Mouse (Mus musculus): ENCODE measurements around the gene Sbk1. TPM values are rescaled to one million over a fixed set of nuclear protein-coding genes. Genes with fewer than 3 reads are reported as not detected.

The Sbk1 gene
- polyA plus RNA-seq, 2 experiments, result 47.9 to 50.9 TPM

- H3K27ac ChIP-seq (replicated peaks; ENCODE audit: low read depth, low read length), result no peak overlapping the region
- no peak for ATAC-seq (ENCODE audit: low FRiP score, low read depth)
- no peak overlapping the region for H3K9ac ChIP-seq (ENCODE audit: low read depth, low read length, severe bottlenecking)
- H3K4me3 ChIP-seq (replicated peaks; ENCODE audit: low read length), result no peak overlapping the region
- no peaks in the 10 kb centered on the region for H3K9me3 ChIP-seq (ENCODE audit: control insufficient read depth, low read length)
- no peaks in the 10 kb centered on the region for H3K4me1 ChIP-seq (ENCODE audit: control insufficient read depth, insufficient read depth, low read length)
- H3K36me3 ChIP-seq (ENCODE audit: control insufficient read depth, insufficient read depth, low read length), result no peaks in the 10 kb centered on the region
- no peak for DNase-seq (ENCODE audit: low spot score)
- no peak overlapping the region for H3K4me2 ChIP-seq (replicated peaks; ENCODE audit: low read depth, low read length, severe bottlenecking)
- WGBS, result 85% methylated on average over 9 of the region's 9 CpGs
- TF ChIP-seq POLR2A (IDR thresholded peaks at IDR 0.05; ENCODE audit: borderline replicate concordance, extremely low read depth, insufficient read depth, insufficient read length), result no peak
- H3K27me3 ChIP-seq (ENCODE audit: control insufficient read depth, insufficient read depth, low read length), result no peaks in the 10 kb centered on the region
These were observed 57.7 kb downstream of the Sbk1 start for GRCm38 (mm10) chr7:126329907-126330645.

GRCm38 (mm10) chr7:126330693-126331092 lies 58.3 kb downstream of the Sbk1 start:
- H3K9me3 ChIP-seq (ENCODE audit: control insufficient read depth, low read length), result no peaks in the 10 kb centered on the region
- no peak overlapping the region for H3K9ac ChIP-seq (ENCODE audit: low read depth, low read length, severe bottlenecking)
- H3K4me3 ChIP-seq (replicated peaks; ENCODE audit: low read length), result no peak overlapping the region
- H3K4me1 ChIP-seq (ENCODE audit: control insufficient read depth, insufficient read depth, low read length), result no peaks in the 10 kb centered on the region
- H3K27me3 ChIP-seq (ENCODE audit: control insufficient read depth, insufficient read depth, low read length), result no peaks in the 10 kb centered on the region
- H3K36me3 ChIP-seq (ENCODE audit: control insufficient read depth, insufficient read depth, low read length), result no peaks in the 10 kb centered on the region
- ATAC-seq (ENCODE audit: low FRiP score, low read depth) (no peak), DNase-seq (ENCODE audit: low spot score) (no peak)
- no peak overlapping the region for H3K4me2 ChIP-seq (replicated peaks; ENCODE audit: low read depth, low read length, severe bottlenecking)
- no peak overlapping the region for H3K27ac ChIP-seq (replicated peaks; ENCODE audit: low read depth, low read length)
- 46% methylated on average over 2 of the region's 2 CpGs for WGBS
- TF ChIP-seq POLR2A (IDR thresholded peaks at IDR 0.05; ENCODE audit: borderline replicate concordance, extremely low read depth, insufficient read depth, insufficient read length), result no peak

GRCm38 (mm10) chr7:126332691-126333090 lies 60.3 kb downstream of the Sbk1 start:
- H3K36me3 ChIP-seq (ENCODE audit: control insufficient read depth, insufficient read depth, low read length), result no peaks in the 10 kb centered on the region
- ATAC-seq (ENCODE audit: low FRiP score, low read depth), result no peak

GRCm38 (mm10) chr7:126335556-126335955 lies 63.1 kb downstream of the Sbk1 start:
- H3K4me3 ChIP-seq (replicated peaks; ENCODE audit: low read length), result no peak overlapping the region
- H3K27me3 ChIP-seq (ENCODE audit: control insufficient read depth, insufficient read depth, low read length), result no peaks in the 10 kb centered on the region
- H3K36me3 ChIP-seq (ENCODE audit: control insufficient read depth, insufficient read depth, low read length), result no peaks in the 10 kb centered on the region
- no peak overlapping the region for H3K4me2 ChIP-seq (replicated peaks; ENCODE audit: low read depth, low read length, severe bottlenecking)
- no peak for TF ChIP-seq POLR2A (IDR thresholded peaks at IDR 0.05; ENCODE audit: borderline replicate concordance, extremely low read depth, insufficient read depth, insufficient read length)
- no peaks in the 10 kb centered on the region for H3K9me3 ChIP-seq (ENCODE audit: control insufficient read depth, low read length)
- ATAC-seq (ENCODE audit: low FRiP score, low read depth) (no peak), DNase-seq (ENCODE audit: low spot score) (no peak)
- WGBS, result 92% methylated on average over 1 of the region's 1 CpGs
- no peak overlapping the region for H3K9ac ChIP-seq (ENCODE audit: low read depth, low read length, severe bottlenecking)
- no peak overlapping the region for H3K27ac ChIP-seq (replicated peaks; ENCODE audit: low read depth, low read length)
- H3K4me1 ChIP-seq (ENCODE audit: control insufficient read depth, insufficient read depth, low read length), result no peaks in the 10 kb centered on the region

More at GRCm38 (mm10) chr7:126332691-126333090, 60.3 kb downstream of the Sbk1 start:
- no peaks in the 10 kb centered on the region for H3K9me3 ChIP-seq (ENCODE audit: control insufficient read depth, low read length)
- no peaks in the 10 kb centered on the region for H3K27me3 ChIP-seq (ENCODE audit: control insufficient read depth, insufficient read depth, low read length)
- no peaks in the 10 kb centered on the region for H3K4me1 ChIP-seq (ENCODE audit: control insufficient read depth, insufficient read depth, low read length)
- no peak overlapping the region for H3K4me2 ChIP-seq (replicated peaks; ENCODE audit: low read depth, low read length, severe bottlenecking)
- no peak for TF ChIP-seq POLR2A (IDR thresholded peaks at IDR 0.05; ENCODE audit: borderline replicate concordance, extremely low read depth, insufficient read depth, insufficient read length)
- H3K4me3 ChIP-seq (replicated peaks; ENCODE audit: low read length), result no peak overlapping the region
- H3K27ac ChIP-seq (replicated peaks; ENCODE audit: low read depth, low read length), result no peak overlapping the region
- H3K9ac ChIP-seq (ENCODE audit: low read depth, low read length, severe bottlenecking), result no peak overlapping the region
- WGBS, result 73% methylated on average over 3 of the region's 3 CpGs
- DNase-seq (ENCODE audit: low spot score), result no peak

DNA sequence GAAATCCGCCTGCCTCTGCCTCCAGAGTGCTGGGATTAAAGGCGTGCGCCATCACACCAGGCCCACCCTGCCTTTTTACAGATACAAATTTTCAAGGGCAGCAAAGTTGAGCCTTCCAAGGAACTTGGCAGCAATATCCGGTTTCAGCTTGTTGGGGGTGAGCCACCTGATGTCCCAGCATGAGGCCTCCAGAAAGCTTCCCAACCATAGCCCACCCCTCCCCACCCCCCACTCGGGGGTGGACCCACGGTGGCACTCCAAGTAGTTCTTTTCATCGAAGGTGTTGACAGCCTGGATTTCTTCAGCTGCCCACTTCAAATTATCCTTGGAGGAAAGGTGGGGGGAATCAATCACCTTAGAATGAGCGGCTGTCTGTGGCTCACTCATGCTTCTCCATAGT lies 66.5 kb downstream of the Sbk1 start:
- H3K27me3 ChIP-seq (ENCODE audit: control insufficient read depth, insufficient read depth, low read length), result no peaks in the 10 kb centered on the region
- no peak overlapping the region for H3K27ac ChIP-seq (replicated peaks; ENCODE audit: low read depth, low read length)
- no peak overlapping the region for H3K4me3 ChIP-seq (replicated peaks; ENCODE audit: low read length)
- WGBS, result 76% methylated on average over 8 of the region's 8 CpGs
- ATAC-seq (ENCODE audit: low FRiP score, low read depth) (no peak), DNase-seq (ENCODE audit: low spot score) (no peak)
- no peak overlapping the region for H3K4me2 ChIP-seq (replicated peaks; ENCODE audit: low read depth, low read length, severe bottlenecking)
- no peak for TF ChIP-seq POLR2A (IDR thresholded peaks at IDR 0.05; ENCODE audit: borderline replicate concordance, extremely low read depth, insufficient read depth, insufficient read length)
- H3K4me1 ChIP-seq (ENCODE audit: control insufficient read depth, insufficient read depth, low read length), result no peaks in the 10 kb centered on the region
- H3K36me3 ChIP-seq (ENCODE audit: control insufficient read depth, insufficient read depth, low read length), result no peaks in the 10 kb centered on the region
- no peaks in the 10 kb centered on the region for H3K9me3 ChIP-seq (ENCODE audit: control insufficient read depth, low read length)
- H3K9ac ChIP-seq (ENCODE audit: low read depth, low read length, severe bottlenecking), result no peak overlapping the region
